Mouse (Mus musculus) T-helper 2 cell (primary cell): Measurements from ENCODE around the gene Pccb.

ENCODE experiments used
- in situ Hi-C: fragments of 300-600 bp; cut with MboI, MseI; formaldehyde crosslinking; loops from one replicate; pipeline ENCODE4 v1.15.1; 2025; ENCODE audit warnings: high pct_unique_total_duplicates

Pccb gene

DNA sequence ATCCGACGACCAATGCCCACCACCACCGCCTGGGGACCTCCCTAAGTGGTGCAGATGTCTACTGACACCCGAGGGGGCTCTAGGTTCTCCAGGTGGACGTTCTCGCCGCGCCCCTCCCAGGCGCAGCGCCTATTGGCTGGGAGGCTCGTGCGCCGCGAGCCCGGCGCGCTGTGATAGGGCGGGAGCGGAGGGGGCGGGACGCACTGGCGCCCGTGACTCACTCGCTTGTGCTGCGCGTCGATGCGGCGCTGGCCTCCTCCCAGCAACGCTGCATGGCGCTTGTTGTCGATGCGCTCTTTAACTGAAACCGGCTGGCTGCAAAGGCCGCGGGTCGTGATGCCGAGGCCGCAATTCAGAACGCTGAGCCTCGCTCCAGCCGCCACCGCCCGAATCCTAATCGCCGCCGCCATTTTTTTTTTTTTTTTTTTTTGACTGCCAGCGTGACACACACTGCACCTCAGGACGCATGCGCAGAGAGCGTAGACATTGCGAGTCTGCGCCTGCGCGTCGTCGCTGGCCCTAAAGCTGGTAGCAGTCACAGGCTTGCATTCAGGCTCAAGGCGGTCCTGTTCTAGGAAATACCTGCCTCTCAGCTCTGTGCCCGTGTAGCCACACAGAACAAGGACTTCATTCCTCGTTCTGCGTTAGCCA is at the start of gene Pccb:
Gene Pccb (minus strand): TSS at position 451 of the 651 bp plus-strand sequence.
- in situ Hi-C loops, result loop anchor here (10.0 kb wide), 1 partner anchor 490 kb away; the partner anchor contains the start of gene Nck1

DNA sequence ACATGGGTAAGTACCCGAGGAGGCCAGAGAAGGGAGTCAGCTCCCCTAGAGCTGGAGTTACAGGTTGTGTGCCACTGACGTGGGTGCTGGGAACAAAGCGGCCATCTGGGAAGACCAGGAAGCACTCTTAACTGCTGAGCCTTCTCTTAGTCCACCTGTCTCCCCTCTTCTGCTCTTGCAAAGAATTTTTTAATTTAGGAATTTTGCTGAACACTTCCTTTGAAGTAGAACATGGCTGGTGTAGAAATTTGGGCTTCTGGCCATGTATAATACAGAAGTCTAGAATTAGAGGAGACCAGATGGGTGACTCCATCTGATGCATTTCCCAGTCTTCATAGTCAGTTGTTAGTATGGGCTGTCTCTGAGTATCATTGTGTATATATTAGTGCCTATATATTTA is 49.0 kb upstream of the Pccb start:
- in situ Hi-C loops, result no loop called here

DNA sequence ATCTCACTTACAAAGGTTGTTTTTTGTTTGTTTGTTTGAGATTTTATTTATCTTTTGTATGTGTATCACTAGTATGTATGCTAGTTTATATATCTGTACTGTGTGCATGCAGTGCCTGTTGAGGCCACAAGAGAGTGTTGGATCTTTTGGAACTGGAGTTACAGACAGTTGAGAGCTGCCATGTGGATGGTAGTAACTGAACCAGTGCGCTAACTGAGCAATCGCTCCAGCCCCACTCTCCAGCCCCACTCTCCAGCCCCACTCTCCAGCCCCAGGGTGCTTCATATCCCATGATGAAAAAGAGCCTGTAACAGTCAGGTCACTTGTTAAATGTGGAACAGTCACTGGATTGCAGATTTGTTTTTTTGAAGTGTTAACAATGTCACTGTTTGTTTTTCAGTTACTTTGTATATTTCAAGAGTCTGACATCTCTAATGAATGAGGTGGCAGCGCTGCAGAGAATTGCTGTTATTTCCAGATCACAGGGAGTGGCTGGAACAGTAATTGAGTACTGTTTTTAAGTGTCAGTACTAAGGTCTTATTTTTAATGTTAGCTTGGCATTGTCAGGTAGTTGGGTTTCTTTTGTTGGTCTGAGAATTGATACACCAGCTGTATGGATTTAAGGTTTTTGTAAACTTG is 45.5 kb upstream of the Pccb start:
- in situ Hi-C loops, result no loop called here

DNA sequence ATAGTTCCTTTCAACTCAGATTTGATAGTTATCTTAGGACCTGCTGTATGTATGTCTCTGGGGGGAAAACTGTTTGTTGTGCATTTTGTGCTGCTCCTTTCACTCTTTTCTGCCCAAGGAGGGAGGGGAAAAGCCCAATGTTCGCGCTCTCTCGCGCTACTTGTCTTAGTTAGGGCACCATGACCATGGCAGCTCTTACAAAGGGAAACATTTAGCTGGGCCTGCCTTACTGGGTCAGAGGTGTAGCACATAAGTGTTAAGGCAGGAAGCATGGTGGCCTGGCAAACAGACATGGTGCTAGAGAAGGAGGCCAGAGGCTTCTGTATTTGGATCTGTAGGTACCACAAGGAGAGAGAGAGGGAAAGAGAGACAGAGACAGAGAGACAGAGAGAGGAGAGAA is 43.9 kb upstream of the Pccb start:
- in situ Hi-C loops, result no loop called here

DNA sequence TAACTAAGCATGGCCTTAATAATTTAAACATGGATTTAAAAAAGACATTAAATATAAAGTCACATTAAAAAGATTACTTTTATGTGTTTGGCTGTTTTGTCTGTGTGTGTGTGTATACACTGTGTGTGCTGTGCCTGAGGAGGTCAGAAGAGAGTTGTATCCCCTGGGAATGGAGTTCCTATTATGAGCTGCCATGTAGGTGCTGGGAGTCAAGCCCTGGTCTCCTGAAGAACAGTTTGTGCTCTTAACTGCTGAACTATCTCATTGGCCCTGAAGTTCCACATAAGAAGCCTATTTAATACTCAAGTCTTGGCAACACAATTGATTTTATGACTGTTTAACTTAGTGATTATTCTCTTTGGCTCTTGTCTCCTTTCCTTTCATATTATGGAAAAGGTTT is 42.8 kb upstream of the Pccb start:
- in situ Hi-C loops, result no loop called here

DNA sequence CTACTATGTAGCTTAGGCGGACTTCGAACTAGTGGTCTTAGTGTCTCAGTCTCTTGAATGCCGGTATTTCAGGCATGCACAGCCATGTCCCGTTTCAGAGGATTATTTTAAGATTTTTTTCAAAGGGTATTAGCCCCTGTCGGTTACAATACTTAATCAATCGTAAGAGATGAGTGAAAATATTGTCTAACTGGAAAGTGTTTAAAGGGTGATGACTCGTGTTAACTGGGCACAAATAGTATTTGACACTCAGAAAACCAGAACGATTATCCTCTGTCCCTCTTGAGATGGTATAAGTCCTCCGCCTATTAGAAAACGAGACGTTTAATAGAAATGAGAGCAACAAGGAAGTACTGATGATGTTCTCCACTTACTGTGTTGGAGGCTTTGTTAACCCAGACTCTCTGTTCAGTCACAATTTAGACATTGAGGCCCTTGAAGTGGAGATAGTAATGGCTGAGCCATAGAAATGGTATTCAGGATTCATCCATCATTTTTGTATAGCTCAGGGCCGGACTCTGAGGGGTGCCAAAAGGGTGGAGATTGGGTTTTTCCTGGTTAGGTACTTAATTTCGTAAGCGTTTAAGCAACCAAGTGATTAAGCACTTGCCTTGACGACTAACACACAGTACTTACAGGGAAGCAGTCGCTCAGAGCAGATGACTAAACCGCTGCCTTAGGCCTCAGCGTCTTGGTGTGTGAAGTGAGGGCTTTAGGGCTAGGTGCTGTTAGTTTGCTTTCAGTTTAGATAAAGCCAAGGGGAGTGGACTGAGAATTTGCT is 41.6 kb upstream of the Pccb start:
- in situ Hi-C loops, result no loop called here

DNA sequence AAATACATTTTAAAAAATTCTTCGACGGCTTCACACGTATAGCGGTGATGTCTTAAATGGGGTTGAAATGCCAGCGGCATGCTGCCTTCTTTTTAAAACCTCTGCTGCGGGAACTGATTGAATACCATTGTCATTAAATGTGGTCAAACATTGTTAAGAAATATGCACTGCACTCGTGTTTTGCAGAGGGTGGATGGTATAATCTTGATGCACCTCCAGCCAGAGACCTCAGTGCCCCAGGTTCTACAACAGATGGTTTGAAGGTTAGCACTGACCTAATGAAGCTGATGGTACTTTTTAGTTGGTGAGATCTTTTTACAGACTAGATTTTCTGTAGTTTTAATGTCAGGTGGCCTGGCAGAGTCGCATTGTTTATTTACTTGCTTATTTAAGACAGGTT is 41.0 kb upstream of the Pccb start:
- in situ Hi-C loops, result no loop called here

DNA sequence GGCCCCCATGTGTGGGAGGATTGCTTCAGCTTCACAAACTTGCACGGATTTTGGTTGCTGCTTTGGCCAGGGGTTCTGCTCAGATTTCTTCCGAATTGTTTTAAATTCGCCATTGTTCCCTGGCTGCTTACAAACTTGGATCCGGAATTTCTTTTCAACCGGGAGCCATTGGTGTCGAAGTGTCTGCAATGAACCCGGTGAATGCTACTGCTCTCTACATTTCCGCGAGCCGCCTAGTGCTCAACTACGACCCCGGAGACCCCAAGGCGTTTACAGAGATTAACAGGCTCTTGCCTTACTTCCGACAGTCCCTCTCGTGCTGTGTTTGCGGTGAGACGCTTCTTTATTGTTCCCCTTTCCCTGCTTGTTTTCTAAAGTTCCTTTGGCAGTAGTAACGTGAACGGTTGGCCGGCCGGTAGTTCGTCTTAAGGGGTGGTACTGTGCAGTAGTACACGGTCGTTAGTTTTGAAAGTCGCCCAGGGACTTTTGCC is 40.4 kb upstream of the Pccb start:
- in situ Hi-C loops, result no loop called here

DNA sequence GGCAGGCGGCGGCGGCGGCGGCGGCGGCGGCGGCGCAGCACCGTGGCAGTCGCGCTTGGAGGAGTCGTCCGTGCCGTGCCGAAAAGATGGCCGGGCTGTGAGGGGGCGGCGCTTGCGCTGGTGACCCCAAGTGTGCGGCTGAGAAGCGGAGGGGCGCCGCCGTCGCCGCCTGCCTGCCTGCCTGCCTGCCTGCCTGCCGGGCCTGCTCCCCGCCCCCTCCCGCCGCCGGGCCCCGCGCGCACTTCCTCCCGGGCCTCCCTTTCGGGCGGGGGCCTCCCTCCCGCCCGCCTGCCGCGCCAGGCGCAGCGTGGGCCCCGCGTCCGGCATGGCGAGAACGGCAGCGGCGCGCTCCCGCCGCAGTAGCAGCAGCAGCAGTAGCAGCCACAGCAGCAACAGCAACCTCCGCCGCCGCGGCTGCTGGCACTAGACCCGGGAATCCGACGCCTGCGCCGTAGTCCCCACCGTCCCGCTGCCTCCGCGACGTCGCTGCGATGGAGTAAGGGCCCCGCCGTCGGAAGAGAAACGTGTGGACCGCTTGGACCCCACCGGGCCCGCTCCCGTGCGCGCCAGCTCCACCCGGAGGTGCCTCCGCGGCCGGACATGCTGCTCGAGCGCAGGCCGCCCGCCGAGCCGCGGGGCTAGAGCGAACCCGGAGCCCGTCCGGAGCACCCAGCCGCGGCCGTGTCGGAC is 39.8 kb upstream of the Pccb start:
- in situ Hi-C loops, result no loop called here

DNA sequence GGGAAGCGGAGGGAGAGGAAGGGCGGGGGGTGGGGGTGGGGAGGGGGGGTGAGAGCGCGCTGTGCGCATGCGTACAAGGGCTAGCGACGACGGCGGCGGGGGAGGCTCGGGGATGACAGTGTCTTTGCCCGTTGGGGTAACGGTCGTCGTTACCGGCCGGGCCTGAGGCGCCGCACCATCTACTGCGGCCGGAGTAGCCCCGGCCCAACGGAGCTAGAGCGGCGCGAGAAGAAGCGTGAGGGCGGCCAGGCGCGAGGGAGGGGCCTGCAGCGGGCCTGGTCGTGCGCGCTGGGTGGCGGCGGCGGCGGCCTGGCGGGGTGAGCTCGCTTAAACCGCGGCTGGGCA is 39.3 kb upstream of the Pccb start, which contains the start of gene Msl2:
Gene Msl2 (plus strand): TSS at position 115 of the 345 bp plus-strand sequence.
- in situ Hi-C loops, result no loop called here

DNA sequence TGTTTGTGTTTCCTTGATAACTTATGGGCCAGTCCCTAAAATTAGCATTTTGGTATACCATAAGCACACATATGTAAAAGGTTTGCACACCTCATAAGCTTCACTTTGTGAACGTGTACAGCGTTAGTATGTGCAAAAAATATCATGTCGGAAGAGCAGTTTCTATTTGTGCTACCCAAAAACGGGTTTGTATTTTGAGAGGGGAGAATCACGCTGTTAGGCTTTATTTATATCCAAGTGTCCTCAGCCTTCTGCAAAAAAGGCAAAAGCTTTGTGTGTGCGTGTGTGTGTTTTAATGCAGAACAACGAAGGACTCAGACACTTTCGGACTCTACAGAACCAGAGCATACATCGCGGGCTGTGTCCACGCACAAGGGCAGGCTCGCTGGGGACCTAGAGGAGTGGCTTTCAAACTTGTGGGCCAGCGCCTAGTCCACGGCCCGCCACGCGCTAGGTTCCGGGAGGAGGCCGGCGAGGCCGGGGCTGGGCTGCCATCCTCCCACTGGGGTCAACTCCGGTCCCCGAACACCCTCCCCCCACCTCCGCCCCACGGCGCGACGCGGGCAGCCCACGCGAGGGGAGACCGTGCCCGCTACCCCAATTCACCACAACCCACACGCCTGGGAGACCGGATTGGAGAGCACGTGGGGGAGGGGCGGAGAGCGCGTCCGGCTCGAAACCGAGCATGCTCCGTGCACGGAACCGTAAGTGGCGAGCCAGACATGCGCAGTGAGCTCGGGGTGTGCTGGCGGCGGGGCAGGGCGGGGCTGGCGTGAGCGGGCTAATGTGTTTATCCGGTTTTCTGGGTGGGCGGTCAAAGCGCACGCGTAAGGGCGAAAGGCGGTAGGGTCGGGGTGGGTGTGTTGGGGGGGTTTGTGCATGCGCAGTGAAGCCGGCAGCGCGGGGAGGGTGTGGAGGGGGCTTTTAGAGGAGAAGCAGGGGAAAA is 38.6 kb upstream of the Pccb start:
- in situ Hi-C loops, result no loop called here

DNA sequence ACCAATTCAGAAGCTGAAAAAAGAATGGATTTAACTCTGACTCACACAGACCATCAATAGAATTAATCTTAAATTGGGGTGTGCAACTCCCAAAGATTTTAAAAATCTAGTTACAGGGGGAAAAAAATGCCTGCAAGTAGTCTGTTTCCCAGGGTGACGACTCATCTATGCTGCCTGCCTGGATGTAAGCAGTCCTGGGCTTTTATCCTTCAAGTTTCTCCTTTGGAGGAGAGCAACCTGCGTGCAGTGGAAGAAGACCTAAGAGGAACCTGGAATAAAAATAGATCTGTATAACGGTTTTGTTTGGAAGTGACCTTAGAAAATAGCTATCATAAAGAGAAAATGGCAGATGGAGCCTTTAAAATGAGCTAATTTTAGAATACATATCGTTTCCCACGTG is 37.8 kb upstream of the Pccb start:
- in situ Hi-C loops, result no loop called here

DNA sequence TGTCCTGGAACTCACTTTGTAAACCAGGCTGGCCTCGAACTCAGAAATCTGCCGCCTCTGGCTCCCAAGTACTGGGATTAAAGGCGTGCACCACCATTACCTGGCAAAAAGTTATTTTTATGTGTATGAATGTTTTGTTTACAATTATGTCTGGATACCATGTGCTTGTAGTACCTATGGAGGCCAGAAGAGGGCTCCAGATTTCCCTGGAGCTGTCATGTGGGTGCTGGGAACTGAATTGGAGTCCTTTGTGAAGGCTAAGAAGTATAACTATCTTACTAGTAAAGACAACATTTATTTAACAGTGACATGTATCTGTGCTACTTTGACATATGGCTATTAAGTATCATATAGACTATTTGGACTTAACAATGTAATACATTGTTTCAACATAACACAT is 35.1 kb upstream of the Pccb start:
- in situ Hi-C loops, result no loop called here

DNA sequence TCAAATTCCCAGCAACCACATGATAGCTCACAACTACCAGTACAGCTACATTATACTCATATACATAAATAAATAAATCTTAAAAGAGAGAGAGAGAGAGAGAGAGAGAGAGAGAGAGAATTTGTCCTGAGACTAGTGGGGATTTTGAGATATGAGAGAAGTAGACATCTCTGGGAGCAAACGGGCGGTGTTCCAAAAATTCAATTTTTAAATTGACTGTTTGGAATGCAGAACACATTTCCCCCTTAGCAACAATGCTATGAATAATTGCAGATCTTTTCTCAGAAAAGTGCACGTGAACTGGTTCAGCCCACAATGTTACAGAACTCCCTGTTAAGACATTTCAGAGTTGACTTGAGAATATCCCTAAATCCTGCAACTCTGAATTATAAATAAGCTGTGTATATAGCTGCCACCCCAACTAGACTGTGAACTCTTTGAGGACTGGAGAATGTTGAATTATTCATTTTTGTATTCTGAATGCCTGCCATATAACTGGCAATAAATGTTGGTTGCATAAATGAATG is 30.4 kb upstream of the Pccb start:
- in situ Hi-C loops, result no loop called here

DNA sequence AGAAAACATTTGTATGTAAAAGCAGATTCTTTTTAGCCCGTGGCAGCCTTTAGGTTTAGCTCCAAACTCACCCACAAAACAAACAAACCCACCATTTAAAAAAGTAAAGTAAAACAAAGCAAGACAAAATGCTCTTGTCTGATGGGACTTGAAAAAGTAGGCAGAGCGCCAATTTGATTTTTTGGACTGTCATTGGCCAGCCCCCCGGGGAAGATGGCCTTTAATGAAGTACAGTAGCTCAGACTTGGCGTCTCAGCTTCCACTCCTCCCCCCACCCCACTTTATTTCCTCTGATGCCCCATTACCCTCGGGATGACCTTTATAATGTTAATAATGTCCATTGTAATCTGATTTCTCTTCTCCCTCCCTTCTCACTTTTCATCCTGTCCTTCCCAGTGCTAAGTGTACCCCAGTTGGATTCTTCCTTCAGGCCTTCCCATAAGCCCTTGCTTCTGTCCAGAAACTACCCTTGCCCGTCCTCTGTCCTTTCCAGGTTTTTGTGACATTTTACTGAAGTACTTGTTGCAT is 27.6 kb upstream of the Pccb start:
- in situ Hi-C loops, result no loop called here

DNA sequence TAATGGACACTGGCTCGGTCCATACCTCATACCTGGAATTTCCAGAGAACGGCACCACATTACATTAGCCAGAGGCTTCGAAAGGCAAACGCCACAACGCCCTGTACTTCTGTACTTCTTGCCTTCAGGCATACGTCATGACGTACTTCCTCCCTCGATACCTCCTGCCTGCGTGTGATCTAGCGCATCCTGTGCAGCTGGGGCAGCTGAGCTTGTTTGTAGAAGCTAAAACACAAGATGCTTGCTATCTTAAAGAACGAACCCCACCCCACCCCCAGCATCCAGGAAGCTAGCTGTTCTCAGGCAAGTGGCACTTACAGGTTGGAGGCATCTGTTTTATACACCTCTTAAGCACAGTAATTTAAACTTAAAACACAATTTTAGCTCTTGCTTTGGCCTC is 26.3 kb upstream of the Pccb start:
- in situ Hi-C loops, result no loop called here

DNA sequence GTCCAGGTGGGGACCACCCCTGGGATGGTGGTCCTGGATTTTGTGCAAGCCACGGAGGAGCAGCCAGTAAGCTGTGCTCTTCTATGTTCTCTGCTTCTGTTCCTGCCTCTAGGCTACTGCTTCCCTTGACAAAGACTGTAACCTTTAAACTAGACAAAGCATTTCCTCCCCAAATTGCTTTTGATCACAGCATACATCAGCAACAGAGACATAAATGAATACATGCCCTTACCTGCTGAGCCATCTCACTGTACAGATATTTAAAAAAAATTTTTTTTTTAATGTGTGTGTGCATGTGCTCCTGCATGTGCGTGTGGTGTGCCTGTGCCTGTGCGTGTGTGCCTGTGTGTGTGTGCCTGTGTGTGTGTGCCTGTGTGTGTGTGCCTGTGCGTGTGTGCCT is 22.5 kb upstream of the Pccb start:
- in situ Hi-C loops, result no loop called here

DNA sequence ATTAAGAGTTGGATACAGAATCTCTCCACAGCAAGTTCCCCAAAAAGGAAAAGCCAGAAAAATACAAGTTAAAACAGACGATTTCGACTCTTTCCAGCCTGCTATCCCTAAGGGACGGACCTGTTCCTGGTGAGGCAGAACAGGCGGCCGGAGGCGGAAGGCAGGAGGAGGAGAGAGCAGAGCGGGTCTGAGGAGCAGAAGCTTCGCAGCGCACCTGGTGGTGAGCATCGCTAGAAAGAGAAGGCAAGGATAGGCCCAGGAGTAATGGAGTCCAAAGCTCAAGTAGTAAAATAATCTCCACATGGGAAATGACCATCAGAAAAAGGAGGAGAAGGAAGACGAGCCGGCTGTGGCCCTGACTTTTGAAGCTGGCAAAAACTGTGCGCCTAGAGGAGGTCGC is 18.6 kb upstream of the Pccb start:
- in situ Hi-C loops, result no loop called here

DNA sequence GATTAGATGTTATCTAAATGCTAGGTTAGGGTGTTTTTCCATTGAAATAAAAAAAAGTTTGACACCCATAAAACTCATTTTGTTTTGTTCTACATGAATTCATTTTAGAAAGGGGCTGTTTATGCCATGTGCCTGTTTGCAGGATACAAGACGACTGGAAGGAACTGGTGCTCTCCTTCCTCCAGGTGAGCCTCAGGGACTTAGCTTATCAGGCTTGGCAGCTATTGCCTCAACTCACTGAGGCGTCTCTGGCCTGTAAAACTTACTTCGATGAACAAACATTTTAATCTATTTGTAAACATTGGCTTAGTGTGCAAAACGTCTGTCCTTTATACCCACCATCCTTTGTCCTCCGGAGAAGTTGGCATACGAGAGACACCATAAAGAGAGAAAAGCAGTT is 18.0 kb upstream of the Pccb start:
- in situ Hi-C loops, result no loop called here

DNA sequence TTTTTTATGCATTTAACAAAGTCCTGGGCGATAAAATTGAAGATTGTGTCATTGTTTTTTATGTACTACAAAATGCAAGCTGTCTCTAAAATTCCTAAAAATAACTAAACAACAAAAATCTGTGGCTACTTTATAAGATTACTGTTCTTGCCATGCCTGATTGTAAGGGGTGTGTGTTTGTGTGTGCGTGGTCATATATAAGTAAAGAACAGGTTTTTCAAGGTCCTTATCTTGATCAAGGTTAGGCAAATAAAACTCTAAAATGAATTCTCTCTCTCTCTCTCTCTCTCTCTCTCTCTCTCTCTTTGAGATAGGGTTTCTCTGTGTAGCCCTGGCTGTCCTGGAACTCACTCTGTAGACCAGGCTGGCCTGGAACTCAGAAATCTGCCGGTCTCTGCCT is 17.3 kb upstream of the Pccb start:
- in situ Hi-C loops, result no loop called here
